Mouse (Mus musculus) layer of hippocampus, adult 8-10 months (tissue): Measurements from ENCODE around the gene Mrgprb4. TPM values are rescaled to one million over a fixed set of nuclear protein-coding genes. Genes with fewer than 3 reads are reported as not detected.

Source experiments
- DNase-seq, 2 experiments: peaks; one replicate each; pipeline ENCODE4 v3.0.0; 2022; ENCODE audit warnings: low spot score in 2 of 2
- total RNA-seq, 4 experiments: library from RNA; stranded (reverse); gene quantifications; 2 replicates each; pipeline ENCODE4 v1.2.4; 2022

Mrgprb4 gene
- not detected for total RNA-seq

DNA sequence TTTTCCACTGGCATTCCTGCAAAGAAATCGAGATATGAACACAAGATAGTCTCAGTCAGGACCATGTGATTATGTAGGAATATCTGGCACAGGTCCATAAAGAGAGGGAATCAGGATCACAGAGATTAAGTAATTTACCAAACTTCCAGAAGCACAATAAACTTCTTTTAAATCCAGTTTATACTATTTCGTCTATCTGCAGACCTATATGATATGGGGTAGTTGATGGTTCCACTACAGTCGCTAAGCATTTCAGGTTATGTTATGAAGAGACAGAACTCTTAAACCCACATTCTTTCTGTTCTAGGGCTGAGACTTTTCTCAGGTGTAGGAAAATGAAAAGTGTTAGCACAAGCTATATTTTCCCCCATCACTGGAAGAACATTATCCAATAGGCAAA, at the start of gene Mrgprb4:
TSS of gene Mrgprb4 (minus strand) at position 101 of the 400 bp plus-strand sequence.
- no peak for DNase-seq

DNA sequence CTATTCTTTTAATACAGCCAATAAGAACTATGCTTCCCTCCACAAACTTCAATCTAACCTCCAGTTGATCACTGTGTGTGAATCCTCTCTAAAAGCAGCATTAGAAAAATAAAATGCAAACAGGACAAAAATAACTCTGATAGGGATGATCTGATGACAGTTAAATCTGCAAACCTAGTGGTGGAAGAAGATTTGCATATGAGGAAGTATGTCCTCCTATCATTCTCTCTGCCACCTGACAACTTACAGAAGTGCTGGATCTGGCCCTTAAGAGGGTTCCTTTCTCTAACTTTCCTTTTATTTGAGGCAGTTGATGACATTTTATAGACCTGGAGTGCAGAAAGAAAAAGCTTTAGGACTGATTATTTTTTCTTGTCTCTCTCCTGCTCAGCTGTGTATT, 27.0 kb upstream of the Mrgprb4 start:
- DNase-seq, result no peak

DNA sequence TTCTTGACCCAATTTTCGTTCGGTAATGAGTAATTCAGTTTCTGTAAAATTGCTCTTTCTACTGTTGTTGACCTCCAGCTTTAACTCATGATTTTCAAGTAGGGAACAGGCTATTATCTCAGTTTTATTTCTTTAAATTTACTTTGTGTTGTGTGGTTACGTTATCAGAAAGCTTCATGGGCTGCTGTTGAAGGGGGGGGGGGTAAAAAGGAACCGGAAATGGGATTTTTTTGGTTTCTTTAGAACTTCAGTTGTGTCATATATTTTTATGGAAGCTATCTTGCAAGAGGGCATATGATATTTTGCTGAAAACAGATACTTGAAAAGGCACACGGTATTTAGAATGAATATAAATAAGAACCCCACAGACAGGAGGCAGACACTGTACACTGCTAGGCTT, 26.0 kb upstream of the Mrgprb4 start:
- no peak for DNase-seq

DNA sequence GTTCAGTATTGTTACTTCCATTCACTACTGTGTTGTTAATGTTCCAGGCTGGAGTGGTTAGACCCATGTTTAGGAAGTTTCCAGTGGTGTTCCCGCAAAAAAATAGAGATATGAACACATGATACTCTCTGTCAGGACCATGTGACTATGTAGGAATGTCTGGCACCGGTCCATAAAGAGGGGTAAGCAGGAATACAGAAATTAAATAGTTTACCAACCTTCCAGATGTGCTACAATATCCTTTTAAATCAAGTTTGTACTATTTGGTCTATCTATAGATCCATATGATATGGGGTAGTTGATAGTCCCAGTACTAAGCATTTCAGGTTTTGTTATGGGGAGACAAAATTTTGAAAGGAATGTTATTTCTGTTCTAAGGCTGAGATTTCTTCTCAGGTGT, 30.2 kb downstream of the Mrgprb4 start, which contains the start of gene Mrgprb5:
TSS of gene Mrgprb5 (minus strand) at position 101 of the 400 bp plus-strand sequence.
- no peak for DNase-seq

DNA sequence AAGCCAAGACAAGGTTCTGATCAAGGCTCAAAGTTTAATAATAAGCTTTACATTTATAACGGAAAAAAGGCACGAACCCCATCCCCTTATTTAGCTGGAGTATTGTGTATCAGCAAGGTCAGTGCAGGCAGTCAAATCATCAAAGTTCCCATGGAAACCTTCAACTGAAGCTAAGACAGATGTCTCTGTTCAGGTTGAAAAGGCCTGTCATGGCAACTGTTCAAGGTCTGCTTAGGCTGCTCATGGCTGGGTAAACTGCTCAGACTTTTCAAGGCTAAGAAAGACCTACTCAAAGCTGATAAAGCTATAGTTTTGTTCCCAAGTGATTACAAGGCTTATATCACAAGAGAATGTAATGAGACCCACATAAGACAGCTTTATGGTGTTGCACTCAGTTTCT, 31.6 kb downstream of the Mrgprb4 start:
- DNase-seq, result no peak

Other genes starting within 250 kb of the Mrgprb4 start
- not detected for gene Mrgpra4, start 217.2 kb downstream of the Mrgprb4 start, total RNA-seq
- gene Mrgprx1, start 171.7 kb downstream of the Mrgprb4 start, total RNA-seq, result not detected
- gene Mrgprb5, start 30.3 kb downstream of the Mrgprb4 start, total RNA-seq, result not detected
- not detected for gene Mrgprb8, start 189.2 kb upstream of the Mrgprb4 start, total RNA-seq